ENCODE assay signal across 30 mouse cellular contexts in genomic region chr11:21547518-21547917, GRCm38 (mm10).
"Had no signal": no experiment of that assay in that cellular context is flagged by ENCODE, and none has a peak within 500 bp of the region (broad histone marks: within the 10 kb centered on the region; RNA-seq: fewer than 3 reads in every experiment).

No protein-coding gene starts in this region.

- H3K27me3 ChIP-seq: heart, embryonic 12.5 days; heart, embryonic 13.5 days; heart, embryonic 15.5 days; hindbrain, embryonic 12.5 days; hindbrain, embryonic 13.5 days; hindbrain, embryonic 15.5 days; intestine, embryonic 15.5 days; kidney, embryonic 15.5 days had no signal

- DNase-seq: heart, postnatal 10 days; heart, postnatal 14 days; heart, postnatal 36 days; heart, postnatal 4 days; kidney, adult 11 months; kidney, adult 18-20 months; kidney, adult 2 months; kidney, adult 8-10 months; kidney, adult 9 months; kidney, postnatal 14 days; kidney, postnatal 25 days; kidney, postnatal 36 days; kidney, postnatal 4 days; layer of hippocampus, adult 9-11 months; layer of hippocampus, postnatal 36 days had no signal

- H3K4me1 ChIP-seq: heart, embryonic 12.5 days; hindbrain, embryonic 10.5 days; hindbrain, embryonic 12.5 days; hindbrain, embryonic 13.5 days; hindbrain, embryonic 15.5 days; kidney, embryonic 15.5 days had no signal

- H3K9ac ChIP-seq: heart, embryonic 12.5 days; heart, embryonic 13.5 days; heart, embryonic 15.5 days; hindbrain, embryonic 12.5 days; hindbrain, embryonic 13.5 days; hindbrain, embryonic 14.5 days; hindbrain, embryonic 15.5 days; intestine, embryonic 15.5 days; kidney, embryonic 15.5 days had no signal

- H3K4me2 ChIP-seq: heart, embryonic 11.5 days; heart, embryonic 12.5 days; heart, embryonic 13.5 days; heart, embryonic 15.5 days; hindbrain, embryonic 12.5 days; hindbrain, embryonic 13.5 days; hindbrain, embryonic 14.5 days; hindbrain, embryonic 15.5 days; intestine, embryonic 15.5 days; kidney, embryonic 15.5 days had no signal

- H3K4me3 ChIP-seq: heart, embryonic 12.5 days; heart, embryonic 13.5 days; heart, embryonic 15.5 days; hindbrain, embryonic 10.5 days; hindbrain, embryonic 12.5 days; hindbrain, embryonic 13.5 days; hindbrain, embryonic 15.5 days; intestine, embryonic 15.5 days; kidney, embryonic 15.5 days; layer of hippocampus, adult 2 months; left cerebral cortex, adult 2 months had no signal

- H3K36me3 ChIP-seq: heart, embryonic 12.5 days; heart, embryonic 13.5 days; heart, embryonic 15.5 days; hindbrain, embryonic 10.5 days; hindbrain, embryonic 12.5 days; hindbrain, embryonic 13.5 days; hindbrain, embryonic 15.5 days; intestine, embryonic 15.5 days; kidney, embryonic 15.5 days had no signal

- H3K27ac ChIP-seq: heart, embryonic 13.5 days; heart, embryonic 15.5 days; hindbrain, embryonic 10.5 days; hindbrain, embryonic 12.5 days; hindbrain, embryonic 13.5 days; hindbrain, embryonic 14.5 days; hindbrain, embryonic 15.5 days; hindbrain, postnatal 0 days; intestine, embryonic 15.5 days; kidney, embryonic 15.5 days; kidney, postnatal 0 days; layer of hippocampus, adult 2 months; left cerebral cortex, adult 2 months had no signal

- H3K9me3 ChIP-seq: heart, embryonic 12.5 days; heart, embryonic 13.5 days; heart, embryonic 15.5 days; hindbrain, embryonic 10.5 days; hindbrain, embryonic 12.5 days; hindbrain, embryonic 13.5 days; hindbrain, embryonic 15.5 days; intestine, embryonic 15.5 days; kidney, embryonic 15.5 days had no signal
